Mouse (Mus musculus): ENCODE data around the gene Gm49342. TPM values are rescaled to one million over a fixed set of nuclear protein-coding genes. Genes with fewer than 3 reads are reported as not detected.
A peak's percentile ranks its signal among the peaks of the same experiment; 100 is the strongest.
"Not testable (repeated sequence)": the region's sequence is repeated elsewhere in the genome, so short reads cannot be mapped to it uniquely, and the experiment has no call there.

The Gm49342 gene
- polyA plus RNA-seq, 1 experiment from 2014 or later: not detected

GRCm38 (mm10) chr14:50903973-50904827, 40.1 kb upstream of the Gm49342 start:
- DNase-seq (peak; percentile 53), ATAC-seq (peak; percentile 79)
- 9% methylated on average over 26 of the region's 26 CpGs for WGBS (ENCODE audit: insufficient replicate concordance)
- Histone ChIP-seq H3K9me3 (ENCODE audit: low read length) (0 out of 2 replicates have a peak, but pooled peaks cover 3% of the 10 kb centered on the region), H3K4me2 (ENCODE audit: low read depth, low read length) (peak overlapping the region; percentile 76), H3K9ac (replicated peaks) (peak overlapping the region; percentile 48), H3K27me3 (ENCODE audit: insufficient read depth, low read length) (no peaks in the 10 kb centered on the region), H3K4me3 (ENCODE audit: low read depth, low read length) (peak overlapping the region; percentile 54), H3K36me3 (replicated peaks; ENCODE audit: insufficient read depth, low read length) (no peaks in the 10 kb centered on the region), H3K27ac (ENCODE audit: low read depth) (no peak overlapping the region), H3K4me1 (ENCODE audit: insufficient read depth) (peaks cover 8% of the 10 kb centered on the region)
- TF ChIP-seq EP300 (IDR thresholded peaks at IDR 0.05; ENCODE audit: low read depth) (no peak), CTCF (IDR thresholded peaks at IDR 0.05; ENCODE audit: low read depth) (peak; percentile 64)

DNA sequence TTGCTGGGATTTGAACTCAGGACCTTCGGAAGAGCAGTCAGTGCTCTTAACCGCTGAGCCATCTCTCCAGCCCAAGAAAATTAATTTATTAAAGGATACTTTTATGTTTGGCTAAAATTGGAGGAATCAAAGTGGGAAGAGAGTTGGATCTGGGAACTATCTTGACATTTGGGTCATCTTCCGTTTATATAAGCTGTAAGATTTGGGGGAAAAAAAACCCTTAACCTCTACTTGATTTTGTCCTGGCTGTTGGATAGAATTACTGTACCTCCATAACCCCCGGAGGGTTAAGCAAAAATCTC, 39.5 kb upstream of the Gm49342 start:
- Histone ChIP-seq H3K4me2 (ENCODE audit: low read depth, low read length) (no peak overlapping the region), H3K4me1 (ENCODE audit: insufficient read depth) (peaks cover 8% of the 10 kb centered on the region), H3K27me3 (ENCODE audit: insufficient read depth, low read length) (no peaks in the 10 kb centered on the region), H3K9me3 (ENCODE audit: low read length) (0 out of 2 replicates have a peak, but pooled peaks cover 3% of the 10 kb centered on the region), H3K27ac (ENCODE audit: low read depth) (no peak overlapping the region), H3K36me3 (replicated peaks; ENCODE audit: insufficient read depth, low read length) (no peaks in the 10 kb centered on the region), H3K4me3 (ENCODE audit: low read depth, low read length) (no peak overlapping the region), H3K9ac (replicated peaks) (no peak overlapping the region)
- ATAC-seq (no peak), DNase-seq (no peak)
- TF ChIP-seq EP300 (IDR thresholded peaks at IDR 0.05; ENCODE audit: low read depth): no peak
- TF ChIP-seq CTCF (IDR thresholded peaks at IDR 0.05; ENCODE audit: low read depth): 0 out of 2 replicates have a peak, but pooled peaks have one; percentile 6
- 80% methylated on average over 4 of the region's 4 CpGs for WGBS (ENCODE audit: insufficient replicate concordance)

GRCm38 (mm10) chr14:50905327-50905726, 39.0 kb upstream of the Gm49342 start:
- not testable (repeated sequence) for H3K27me3 ChIP-seq (ENCODE audit: insufficient read depth, low read length); H3K4me2 ChIP-seq (ENCODE audit: low read depth, low read length); H3K9me3 ChIP-seq (ENCODE audit: low read length); H3K27ac ChIP-seq (ENCODE audit: low read depth); H3K4me1 ChIP-seq (ENCODE audit: insufficient read depth); H3K9ac ChIP-seq (replicated peaks); DNase-seq; H3K4me3 ChIP-seq (ENCODE audit: low read depth, low read length); H3K36me3 ChIP-seq (replicated peaks; ENCODE audit: insufficient read depth, low read length); ATAC-seq

DNA sequence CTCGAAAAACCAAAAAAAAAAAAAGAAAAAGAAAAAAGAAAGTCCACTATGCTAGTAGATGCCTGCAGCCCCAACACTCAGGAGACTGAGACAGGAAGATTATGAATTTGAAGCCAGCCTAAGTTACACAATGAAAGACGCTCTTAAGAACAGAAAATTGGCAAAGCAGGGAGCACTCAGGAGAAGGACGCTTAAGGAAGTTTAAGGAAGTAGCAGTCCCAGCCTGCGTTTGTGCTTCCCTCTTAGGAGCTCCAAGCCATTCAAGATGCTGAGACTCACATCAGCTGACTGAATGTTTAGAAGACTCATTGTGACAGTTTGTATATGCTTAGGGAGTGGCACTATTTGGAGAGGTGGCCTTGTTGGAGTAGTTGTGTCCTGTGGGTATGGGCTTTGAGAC, 36.2 kb upstream of the Gm49342 start:
- H3K27ac ChIP-seq (ENCODE audit: low read depth): no peak overlapping the region
- no peaks in the 10 kb centered on the region for H3K9me3 ChIP-seq (ENCODE audit: low read length)
- peaks cover 8% of the 10 kb centered on the region for H3K4me1 ChIP-seq (ENCODE audit: insufficient read depth)
- DNase-seq: no peak
- no peak for ATAC-seq
- no peak overlapping the region for H3K9ac ChIP-seq (replicated peaks)
- WGBS (ENCODE audit: insufficient replicate concordance): 51% methylated on average over 4 of the region's 4 CpGs
- no peak for TF ChIP-seq EP300 (IDR thresholded peaks at IDR 0.05; ENCODE audit: low read depth)
- TF ChIP-seq CTCF (IDR thresholded peaks at IDR 0.05; ENCODE audit: low read depth): no peak
- no peaks in the 10 kb centered on the region for H3K27me3 ChIP-seq (ENCODE audit: insufficient read depth, low read length)
- peaks cover 6% of the 10 kb centered on the region; the same call in 1 of the 2 replicates for H3K36me3 ChIP-seq (replicated peaks; ENCODE audit: insufficient read depth, low read length)
- H3K4me2 ChIP-seq (ENCODE audit: low read depth, low read length): no peak overlapping the region
- H3K4me3 ChIP-seq (ENCODE audit: low read depth, low read length): no peak overlapping the region

GRCm38 (mm10) chr14:50911356-50911755, 33.0 kb upstream of the Gm49342 start:
- Histone ChIP-seq H3K9ac (replicated peaks) (no peak overlapping the region), H3K27ac (ENCODE audit: low read depth) (no peak overlapping the region), H3K9me3 (ENCODE audit: low read length) (no peaks in the 10 kb centered on the region), H3K4me1 (ENCODE audit: insufficient read depth) (no peaks in the 10 kb centered on the region), H3K4me3 (ENCODE audit: low read depth, low read length) (no peak overlapping the region), H3K27me3 (ENCODE audit: insufficient read depth, low read length) (no peaks in the 10 kb centered on the region), H3K36me3 (replicated peaks; ENCODE audit: insufficient read depth, low read length) (peaks cover 25% of the 10 kb centered on the region), H3K4me2 (ENCODE audit: low read depth, low read length) (no peak overlapping the region)
- DNase-seq: no peak
- no peak for TF ChIP-seq CTCF (IDR thresholded peaks at IDR 0.05; ENCODE audit: low read depth)
- no peak for TF ChIP-seq EP300 (IDR thresholded peaks at IDR 0.05; ENCODE audit: low read depth)
- ATAC-seq: no peak
- WGBS (ENCODE audit: insufficient replicate concordance): 57% methylated on average over 3 of the region's 3 CpGs

DNA sequence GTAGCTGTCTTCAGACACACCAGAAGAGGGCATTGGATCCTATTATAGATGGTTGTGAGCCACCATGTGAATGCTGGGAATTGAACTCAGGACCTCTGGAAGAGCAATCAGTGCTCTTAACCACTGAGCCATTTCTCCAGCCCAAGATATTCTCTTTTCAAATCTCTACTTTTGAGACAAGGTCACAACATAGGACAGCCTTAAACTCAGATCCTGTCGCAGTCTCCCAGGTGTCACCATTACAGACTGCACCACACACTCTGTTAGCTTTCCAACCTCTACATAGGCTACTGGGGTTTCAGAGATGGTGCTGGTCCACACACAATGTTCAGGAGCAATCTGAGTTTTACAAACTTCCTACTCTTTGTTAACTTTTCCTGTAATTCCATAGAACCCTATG, 20.9 kb upstream of the Gm49342 start:
- DNase-seq; H3K4me1 ChIP-seq (ENCODE audit: insufficient read depth); H3K27me3 ChIP-seq (ENCODE audit: insufficient read depth, low read length); H3K9me3 ChIP-seq (ENCODE audit: low read length); ATAC-seq: not testable (repeated sequence)
- Histone ChIP-seq H3K36me3 (replicated peaks; ENCODE audit: insufficient read depth, low read length) (peaks cover 31% of the 10 kb centered on the region), H3K27ac (ENCODE audit: low read depth) (peak overlapping the region; percentile 95), H3K4me3 (ENCODE audit: low read depth, low read length) (peak overlapping the region; percentile 76), H3K9ac (replicated peaks) (peak overlapping the region; percentile 81), H3K4me2 (ENCODE audit: low read depth, low read length) (peak overlapping the region; percentile 93)
- WGBS (ENCODE audit: insufficient replicate concordance): 71% methylated on average over 1 of the region's 1 CpGs

Measured in liver, postnatal 0 days (tissue).